ENCODE assay signal across 28 mouse cellular contexts in genomic region chr12:118521329-118521728, GRCm38 (mm10).
DNase-seq lines count a peak whose midpoint lies in the region; ATAC-seq and TF ChIP-seq lines count a peak whose summit lies in the region.
"Had no signal": no experiment of that assay in that cellular context is flagged by ENCODE, and none has a peak within 500 bp of the region (broad histone marks: within the 10 kb centered on the region; RNA-seq: fewer than 3 reads in every experiment).

No protein-coding gene starts in this region.

- H3K4me2 ChIP-seq in midbrain, postnatal 0 days (ENCODE audit: low read depth, low read length, poor library complexity, severe bottlenecking), result no peak overlapping the region
- H3K4me2 ChIP-seq in forebrain, embryonic 13.5 days, result no peak overlapping the region
- H3K4me2 ChIP-seq: intestine, embryonic 15.5 days; limb, embryonic 15.5 days; lung, embryonic 14.5 days; neural tube, embryonic 13.5 days; stomach, embryonic 15.5 days had no signal

- H3K27me3 ChIP-seq in midbrain, embryonic 10.5 days (ENCODE audit: low read depth, poor library complexity, severe bottlenecking), result peaks cover 50% of the 10 kb centered on the region
- no peaks in the 10 kb centered on the region for H3K27me3 ChIP-seq in midbrain, postnatal 0 days (ENCODE audit: insufficient read depth, low read length)
- peaks cover 3% of the 10 kb centered on the region; the same call in 1 of the 2 replicates for H3K27me3 ChIP-seq in forebrain, embryonic 13.5 days
- H3K27me3 ChIP-seq: intestine, embryonic 15.5 days; limb, embryonic 15.5 days; stomach, embryonic 15.5 days had no signal

- no peak overlapping the region for H3K4me3 ChIP-seq in midbrain, embryonic 10.5 days
- no peak overlapping the region for H3K4me3 ChIP-seq in midbrain, postnatal 0 days (ENCODE audit: low read depth, low read length)
- H3K4me3 ChIP-seq in forebrain, embryonic 13.5 days, result no peak overlapping the region
- H3K4me3 ChIP-seq: hindbrain, embryonic 10.5 days; intestine, embryonic 15.5 days; limb, embryonic 10.5 days; limb, embryonic 15.5 days; neural tube, embryonic 13.5 days; stomach, embryonic 15.5 days had no signal

- H3K9me3 ChIP-seq in midbrain, embryonic 10.5 days (replicated peaks), result no peaks in the 10 kb centered on the region
- H3K9me3 ChIP-seq in midbrain, postnatal 0 days (ENCODE audit: low read length), result no peaks in the 10 kb centered on the region
- no peaks in the 10 kb centered on the region for H3K9me3 ChIP-seq in forebrain, embryonic 13.5 days (replicated peaks)
- H3K9me3 ChIP-seq: hindbrain, embryonic 10.5 days; intestine, embryonic 15.5 days; limb, embryonic 10.5 days; limb, embryonic 15.5 days; neural tube, embryonic 13.5 days; stomach, embryonic 15.5 days had no signal

- WGBS in midbrain, embryonic 10.5 days, result 31% methylated on average over 1 of the region's 1 CpGs
- WGBS in midbrain, postnatal 0 days, result 18% methylated on average over 1 of the region's 1 CpGs
- WGBS in forebrain, embryonic 13.5 days, result 15% methylated on average over 1 of the region's 1 CpGs

- no peak for TF ChIP-seq CTCF in midbrain, postnatal 0 days (IDR thresholded peaks at IDR 0.05)

- no peaks in the 10 kb centered on the region for H3K36me3 ChIP-seq in midbrain, embryonic 10.5 days
- no peaks in the 10 kb centered on the region for H3K36me3 ChIP-seq in midbrain, postnatal 0 days (ENCODE audit: insufficient read depth, low read length)
- no peaks in the 10 kb centered on the region for H3K36me3 ChIP-seq in forebrain, embryonic 13.5 days (ENCODE audit: poor library complexity, severe bottlenecking)
- H3K36me3 ChIP-seq: hindbrain, embryonic 10.5 days; intestine, embryonic 15.5 days; limb, embryonic 10.5 days; limb, embryonic 15.5 days; neural tube, embryonic 13.5 days; stomach, embryonic 15.5 days had no signal

- ATAC-seq in midbrain, postnatal 0 days (ENCODE audit: low FRiP score), result no peak
- 0 out of 2 replicates have a peak, but pooled peaks have one; percentile 33 for ATAC-seq in forebrain, embryonic 13.5 days
- ATAC-seq: hindbrain, embryonic 16.5 days; intestine, embryonic 15.5 days had no signal

- no peak for DNase-seq in midbrain, embryonic 10.5 days (ENCODE audit: low spot score)
- DNase-seq in midbrain, postnatal 0 days (ENCODE audit: low spot score), result no peak
- peak; percentile 53 for DNase-seq in Muller cell, postnatal 12 days (ENCODE audit: inconsistent ontology term)
- peak; percentile 56 for DNase-seq in ZHBTc4 (ENCODE audit: low read depth, low spot score)
- DNase-seq in yolk sac, embryonic 10.5 days (ENCODE audit: low spot score), result no peak
- no peak for DNase-seq in layer of hippocampus, postnatal 25 days (ENCODE audit: extremely low spot score in 1 of 2, low spot score in 1 of 2)
- DNase-seq in heart, adult 18-20 months, result no peak
- DNase-seq: adrenal gland, postnatal 14 days; B cell, adult 2 months; cerebellum, adult 18-20 months; cerebellum, postnatal 14 days; heart, postnatal 14 days; kidney, adult 2 months; kidney, postnatal 4 days; layer of hippocampus, postnatal 36 days; lung, embryonic 14.5 days; lung, postnatal 14 days; right cerebral cortex, postnatal 25 days had no signal

- peak overlapping the region; percentile 42; the same call in 1 of the 2 replicates for H3K27ac ChIP-seq in midbrain, embryonic 10.5 days (replicated peaks)
- H3K27ac ChIP-seq in midbrain, postnatal 0 days (ENCODE audit: low read depth, low read length), result no peak overlapping the region
- H3K27ac ChIP-seq in forebrain, embryonic 13.5 days, result no peak overlapping the region
- H3K27ac ChIP-seq: hindbrain, embryonic 10.5 days; intestine, embryonic 15.5 days; kidney, postnatal 0 days; limb, embryonic 10.5 days; limb, embryonic 15.5 days; liver, embryonic 14.5 days; neural tube, embryonic 13.5 days; stomach, embryonic 15.5 days had no signal

- H3K4me1 ChIP-seq in midbrain, embryonic 10.5 days, result peaks cover 47% of the 10 kb centered on the region
- H3K4me1 ChIP-seq in midbrain, postnatal 0 days (ENCODE audit: insufficient read depth, low read length), result peaks cover 4% of the 10 kb centered on the region
- H3K4me1 ChIP-seq in forebrain, embryonic 13.5 days, result peaks cover 26% of the 10 kb centered on the region
- H3K4me1 ChIP-seq: intestine, embryonic 15.5 days; limb, embryonic 15.5 days; stomach, embryonic 15.5 days had no signal

- H3K9ac ChIP-seq in midbrain, postnatal 0 days (replicated peaks; ENCODE audit: low read length, poor library complexity, severe bottlenecking), result no peak overlapping the region
- H3K9ac ChIP-seq in forebrain, embryonic 13.5 days, result no peak overlapping the region
- H3K9ac ChIP-seq: intestine, embryonic 15.5 days; limb, embryonic 15.5 days; liver, embryonic 14.5 days; lung, embryonic 14.5 days; neural tube, embryonic 13.5 days; stomach, embryonic 15.5 days had no signal

Comparison
In these comparisons a context has a peak if more than half of its experiments do, and no peak if none do; other contexts are left out.
1. DNase-seq: peak in Muller cell, postnatal 12 days (single experiment) and ZHBTc4 (single experiment); none in midbrain, embryonic 10.5 days (single experiment), midbrain, postnatal 0 days (single experiment), yolk sac, embryonic 10.5 days (single experiment), layer of hippocampus, postnatal 25 days (0 of 2) and heart, adult 18-20 months (0 of 2).